Mouse (Mus musculus) megakaryocyte-erythroid progenitor cell, adult 5-6 weeks (primary cell): Measurements from ENCODE around the gene Gm49380. TPM values are rescaled to one million over a fixed set of nuclear protein-coding genes. Genes with fewer than 3 reads are reported as not detected.

Experiments used
- ATAC-seq: replicated peaks from 2 replicates; pipeline ENCODE4 v1.8.0; 2016; ENCODE audit warnings: mild to moderate bottlenecking, inconsistent platforms; ENCODE audit not compliant: severe bottlenecking, poor library complexity, low FRiP score, low TSS enrichment
- total RNA-seq, 2 experiments: library from RNA; stranded (forward) in 1 of 2; stranded (reverse) in 1 of 2; fragments of 200-1000, 215-1000 nt in 1 of 2; fragments of >200 nt in 1 of 2; fragmentation: Nextera tagmentation in 1 of 2; gene quantifications; 2 replicates each; pipeline ENCODE4 v1.2.3; 2014 to 2017

Gm49380 gene
- total RNA-seq, 2 experiments from 2014 or later = not detected

DNA sequence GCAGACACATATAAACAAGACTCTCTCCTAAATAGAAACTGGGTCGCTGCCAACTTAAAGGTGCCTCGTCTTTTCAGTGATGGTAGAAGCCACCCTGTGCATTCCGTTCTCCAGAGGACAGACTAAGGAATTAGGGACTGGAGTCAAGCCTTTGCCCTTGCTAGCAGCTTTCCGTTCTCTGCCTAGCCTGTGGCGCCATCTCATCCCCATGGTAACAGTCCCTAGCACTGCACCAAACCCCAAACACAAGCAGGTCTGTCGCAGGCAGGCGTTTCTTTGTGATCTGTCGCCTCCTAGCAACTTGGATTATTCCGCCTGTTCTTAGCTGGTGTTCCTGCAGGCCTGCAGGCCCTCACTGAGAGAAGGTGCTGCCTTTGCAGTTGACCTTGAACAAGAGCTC is 16.8 kb downstream of the Gm49380 start:
- ATAC-seq = no peak

DNA sequence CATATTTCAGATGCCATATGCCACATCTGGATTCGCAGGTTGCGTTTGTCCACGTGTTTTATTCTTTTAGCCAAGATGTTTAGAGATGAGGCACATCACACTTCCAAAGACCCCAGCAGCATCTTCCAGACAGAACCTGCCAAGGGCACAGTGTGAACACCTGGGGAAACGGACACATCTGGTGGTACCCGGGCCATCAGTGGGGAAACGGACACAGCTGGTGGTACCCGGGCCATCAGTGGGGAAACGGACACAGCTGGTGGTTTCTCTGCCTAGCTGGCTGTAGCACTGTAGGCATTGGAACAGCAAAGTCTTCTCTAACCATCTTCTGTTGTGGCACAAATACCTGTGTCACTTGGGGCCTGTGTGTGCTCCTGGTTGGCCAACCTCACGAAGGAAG is 17.5 kb downstream of the Gm49380 start:
- ATAC-seq = no peak

DNA sequence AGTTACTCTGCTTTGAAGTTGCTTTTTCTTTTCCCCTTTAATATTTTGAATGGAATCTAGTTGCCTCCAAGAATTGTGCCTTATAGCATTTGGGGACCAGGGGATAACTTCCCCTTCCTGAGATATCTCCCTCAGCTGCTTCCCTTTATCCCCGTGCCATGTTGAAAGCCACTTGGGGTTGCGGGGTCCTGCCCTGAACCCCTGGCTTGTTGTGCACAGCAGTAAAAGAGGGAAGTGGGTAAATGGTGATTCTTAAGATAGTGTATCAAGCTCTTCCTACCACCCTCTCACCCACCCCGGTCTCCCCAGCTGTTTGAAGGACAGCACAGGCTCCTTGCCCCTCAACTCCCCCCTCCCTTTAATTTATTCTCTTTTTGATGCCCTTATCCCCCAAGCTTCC is 18.6 kb downstream of the Gm49380 start:
- ATAC-seq = no peak

DNA sequence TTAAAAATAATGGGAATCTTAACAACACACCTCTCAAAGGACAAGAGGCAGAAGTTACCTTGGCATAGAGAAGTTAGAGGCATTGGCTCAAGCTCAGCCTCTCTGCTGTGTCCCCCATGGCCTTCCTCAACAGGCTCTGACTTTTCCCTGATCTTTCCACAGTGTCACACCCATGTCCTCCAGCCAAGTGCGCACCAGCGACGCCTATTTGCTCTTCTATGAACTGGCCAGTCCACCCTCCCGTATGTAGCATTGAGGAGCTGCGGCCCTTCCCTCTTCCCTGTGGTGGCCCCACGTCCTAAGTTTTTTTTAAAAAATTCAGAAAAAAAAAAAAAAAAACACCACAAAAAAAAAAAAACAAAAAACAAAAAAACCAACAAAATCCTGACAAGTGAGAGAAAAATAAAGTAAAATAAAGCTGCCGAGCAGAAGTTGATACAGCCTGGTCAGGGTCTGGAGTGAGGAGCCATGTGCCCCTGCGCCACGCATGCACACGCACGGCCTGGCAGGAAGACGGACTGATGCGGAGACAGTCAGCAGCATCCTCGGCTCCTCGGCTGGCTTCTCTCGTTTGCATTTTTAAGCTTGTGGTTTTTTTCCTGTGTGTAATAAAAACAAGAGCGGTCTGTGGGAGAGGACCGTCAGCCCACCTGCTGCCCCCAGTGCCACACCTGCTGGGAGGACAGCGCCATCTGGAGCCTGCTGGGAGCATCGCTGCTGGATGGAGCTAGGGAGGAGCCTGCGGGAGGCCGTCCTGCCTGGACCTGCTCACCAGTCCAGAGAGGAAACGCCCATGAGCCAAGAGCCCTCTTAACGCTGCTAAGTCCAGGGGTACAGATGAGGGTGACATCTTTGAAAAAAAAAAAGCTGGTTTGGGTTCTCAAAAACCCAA is 19.4 kb downstream of the Gm49380 start:
- peak; percentile 72 for ATAC-seq

DNA sequence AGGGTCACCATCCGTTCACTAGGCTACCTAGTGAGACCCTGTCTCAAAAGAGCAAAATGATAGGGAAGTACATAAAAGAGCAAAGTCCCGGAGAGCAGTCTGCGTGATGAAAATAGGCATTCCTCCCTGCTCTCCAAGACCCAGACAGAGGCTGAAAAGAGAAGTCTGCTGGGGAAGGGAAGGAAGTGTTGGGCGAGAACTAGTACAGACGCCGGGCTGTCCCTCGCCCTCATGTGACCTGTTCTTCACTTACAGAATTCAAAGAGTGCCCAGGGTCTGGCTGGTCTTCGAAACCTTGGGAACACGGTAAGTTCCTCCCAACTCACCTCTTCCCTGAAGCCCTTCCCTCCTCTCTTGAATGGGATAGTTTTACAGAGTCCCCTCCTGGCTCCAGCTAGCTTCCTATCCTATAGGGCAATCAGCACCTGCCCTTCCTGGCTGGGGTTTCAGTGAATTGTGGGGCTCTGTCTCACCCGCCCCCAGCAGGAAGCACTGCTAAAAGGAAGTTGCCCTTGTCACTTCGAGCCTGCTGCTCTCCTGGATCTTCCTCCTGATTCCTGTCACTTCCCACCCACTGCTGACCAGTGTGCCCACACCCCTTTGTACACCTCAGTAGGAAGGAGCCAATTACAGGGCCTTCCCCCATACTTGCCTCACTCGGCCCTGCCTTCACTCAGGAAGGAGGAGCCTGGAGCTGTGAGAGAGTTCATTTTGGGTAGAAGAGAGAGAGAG is 24.3 kb downstream of the Gm49380 start:
- ATAC-seq = no peak

DNA sequence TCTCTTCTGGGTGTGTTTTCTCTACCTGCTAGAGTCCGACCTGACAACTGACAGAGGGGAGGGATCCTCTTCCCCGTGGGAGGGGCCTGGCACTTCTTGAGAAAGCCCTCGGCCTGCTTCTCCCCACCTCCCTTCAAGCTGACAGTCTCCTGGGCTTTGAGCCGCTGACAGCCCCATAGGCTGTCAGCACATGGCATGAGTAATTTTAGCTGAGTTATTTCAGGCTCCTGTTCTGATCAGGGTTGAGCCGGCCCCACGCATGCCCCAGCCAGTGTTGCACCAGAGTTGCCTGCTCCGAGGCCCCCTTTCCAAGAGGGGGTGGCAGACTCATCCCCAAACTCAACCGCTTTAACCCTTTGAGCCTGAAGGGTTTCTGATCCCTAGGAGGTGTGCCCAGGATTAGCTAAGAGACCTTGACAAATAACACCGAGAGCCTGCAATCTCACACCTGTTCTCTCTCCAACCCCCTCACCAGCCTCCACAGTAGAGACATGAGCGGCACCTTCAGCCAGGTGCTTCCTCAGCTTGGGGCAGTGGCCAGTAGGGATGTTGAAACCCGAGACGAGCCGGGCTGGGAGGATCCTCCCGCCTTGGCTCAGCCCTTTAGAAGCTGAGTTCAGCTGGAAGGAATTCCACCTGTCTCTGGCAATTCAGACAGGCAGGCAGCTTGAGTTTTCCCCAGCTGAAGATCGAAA is 25.4 kb downstream of the Gm49380 start:
- no peak for ATAC-seq

DNA sequence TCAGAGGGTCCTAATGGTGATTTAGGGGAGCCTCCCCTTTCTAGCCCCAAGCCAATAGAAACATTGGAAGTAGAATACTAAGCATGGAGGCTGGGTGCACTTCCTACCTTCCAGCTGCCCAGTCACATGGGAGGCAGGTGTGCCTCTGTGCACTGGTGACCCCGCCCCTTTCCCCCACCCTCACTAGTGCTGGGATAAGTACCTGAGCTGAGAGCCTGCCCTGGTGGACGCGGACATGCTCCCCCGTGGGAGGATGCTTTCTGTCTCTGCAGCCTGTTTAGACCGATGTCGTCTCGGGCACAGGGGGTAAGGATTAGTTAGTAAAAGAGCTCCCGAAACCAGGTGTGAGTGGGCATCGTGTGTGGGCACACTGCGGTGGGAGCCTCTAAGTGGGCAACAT is 26.3 kb downstream of the Gm49380 start:
- ATAC-seq = no peak

DNA sequence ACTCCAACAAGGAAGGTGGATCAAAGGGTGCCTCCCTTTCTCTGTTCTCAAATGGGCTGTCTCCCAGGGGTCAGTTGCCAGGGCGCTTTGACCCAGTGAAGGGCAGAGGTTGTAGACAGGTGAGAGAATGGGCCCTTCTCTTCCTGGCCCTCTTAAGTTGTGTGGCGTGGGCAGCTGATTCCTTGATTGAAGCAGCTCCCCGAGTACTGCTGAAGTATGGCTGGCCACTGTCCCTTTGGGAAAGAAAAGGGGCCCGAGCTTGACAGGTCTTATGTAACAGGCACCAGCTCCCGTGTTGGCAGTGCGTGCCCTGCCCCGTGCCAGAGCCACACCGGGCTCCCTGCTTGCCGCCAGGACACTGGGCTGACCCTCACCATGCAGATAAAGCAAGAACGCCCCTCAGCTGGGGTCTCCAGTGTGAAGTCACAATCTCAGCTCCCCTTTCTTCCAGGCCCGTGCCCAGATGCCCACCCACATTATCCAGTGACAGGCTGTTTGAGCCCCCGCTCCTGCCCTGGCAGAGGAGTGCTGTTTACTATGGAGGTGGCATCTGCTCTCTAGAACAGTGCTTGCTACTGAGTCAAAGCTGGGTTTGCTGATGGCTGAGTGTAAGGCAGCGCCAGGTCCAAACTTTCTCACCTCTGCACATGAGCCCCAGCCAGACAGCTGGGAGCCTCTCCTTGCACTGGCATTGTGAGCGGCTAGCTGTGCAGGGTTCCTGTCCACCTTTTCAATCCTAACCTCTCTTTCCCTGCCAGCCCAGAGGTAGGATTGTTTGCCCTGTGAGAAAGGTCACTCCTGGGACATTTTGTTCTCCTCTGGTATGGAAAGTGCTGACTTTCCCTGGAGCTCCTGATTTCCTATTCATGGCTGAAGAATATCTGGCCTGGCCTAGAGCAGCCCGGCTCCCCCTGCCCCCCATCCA is 27.3 kb downstream of the Gm49380 start:
- ATAC-seq = no peak

DNA sequence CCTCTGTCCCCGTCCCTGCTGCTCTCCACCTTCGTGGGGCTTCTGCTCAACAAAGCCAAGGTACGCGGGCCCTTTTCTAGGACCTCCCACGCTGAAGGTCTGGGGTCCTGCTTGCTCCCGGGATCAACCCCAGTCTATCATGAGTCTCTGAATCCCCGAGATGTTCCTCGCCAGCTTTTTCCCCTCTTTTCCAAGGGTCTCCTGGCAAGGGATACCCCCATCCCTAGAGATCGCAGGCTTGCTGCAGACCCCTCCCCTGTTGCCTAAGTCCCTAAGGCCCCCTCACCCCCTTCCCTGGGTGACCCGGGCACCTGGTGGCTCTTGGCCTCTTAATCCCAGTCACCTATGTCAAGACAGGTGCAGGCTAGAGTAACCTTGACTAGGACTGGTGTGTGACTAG is 28.0 kb downstream of the Gm49380 start:
- ATAC-seq = no peak

DNA sequence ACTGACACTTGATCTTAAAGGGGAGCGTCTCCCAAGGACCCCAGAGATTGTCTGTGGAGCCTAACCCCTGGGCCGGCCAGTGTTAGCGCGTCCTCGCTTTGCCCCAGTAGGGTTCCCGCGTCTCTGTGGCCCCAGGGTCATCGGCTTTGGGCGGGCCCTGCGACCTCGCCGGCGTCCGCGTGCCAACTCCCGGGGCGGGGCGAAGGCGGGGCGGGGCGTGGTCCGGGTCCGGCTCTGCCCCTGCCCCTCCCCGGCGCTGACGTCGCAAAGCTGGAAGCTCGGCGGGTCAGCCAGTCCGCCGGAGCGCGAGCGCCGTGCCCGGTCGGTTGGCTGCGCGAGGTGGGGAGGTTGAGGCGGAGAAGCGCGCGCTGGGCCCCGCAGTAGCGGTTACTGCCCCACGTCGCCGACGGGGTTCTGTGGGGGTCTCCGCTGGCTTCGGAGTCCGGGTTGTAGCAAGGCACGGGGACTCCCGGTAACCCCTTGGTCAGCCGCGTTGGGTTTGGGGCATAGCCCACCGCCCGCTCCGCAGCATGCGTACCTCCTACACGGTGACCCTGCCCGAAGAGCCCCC is 28.6 kb downstream of the Gm49380 start:
- peak; percentile 48 for ATAC-seq

DNA sequence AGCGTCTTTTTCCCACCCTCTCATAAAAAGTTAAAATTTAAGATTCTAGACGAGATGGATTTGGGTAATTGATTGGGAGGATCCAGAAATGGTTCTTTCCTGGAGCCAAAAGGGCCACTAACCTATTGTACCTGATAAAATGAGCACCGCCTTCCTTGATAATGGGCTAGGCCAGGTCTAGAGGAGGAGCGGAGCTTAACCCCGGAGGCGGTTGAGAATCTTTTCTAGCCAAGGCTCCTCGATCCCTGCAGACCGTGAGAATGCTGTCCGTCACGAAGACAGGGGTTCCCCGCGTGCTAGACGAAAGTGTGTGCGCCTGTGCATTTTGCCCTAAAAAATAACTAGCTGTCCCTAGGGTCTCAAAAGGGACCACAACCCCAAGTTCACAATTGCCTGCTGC is 29.1 kb downstream of the Gm49380 start:
- peak; percentile 13; the same call in 1 of the 2 replicates for ATAC-seq

DNA sequence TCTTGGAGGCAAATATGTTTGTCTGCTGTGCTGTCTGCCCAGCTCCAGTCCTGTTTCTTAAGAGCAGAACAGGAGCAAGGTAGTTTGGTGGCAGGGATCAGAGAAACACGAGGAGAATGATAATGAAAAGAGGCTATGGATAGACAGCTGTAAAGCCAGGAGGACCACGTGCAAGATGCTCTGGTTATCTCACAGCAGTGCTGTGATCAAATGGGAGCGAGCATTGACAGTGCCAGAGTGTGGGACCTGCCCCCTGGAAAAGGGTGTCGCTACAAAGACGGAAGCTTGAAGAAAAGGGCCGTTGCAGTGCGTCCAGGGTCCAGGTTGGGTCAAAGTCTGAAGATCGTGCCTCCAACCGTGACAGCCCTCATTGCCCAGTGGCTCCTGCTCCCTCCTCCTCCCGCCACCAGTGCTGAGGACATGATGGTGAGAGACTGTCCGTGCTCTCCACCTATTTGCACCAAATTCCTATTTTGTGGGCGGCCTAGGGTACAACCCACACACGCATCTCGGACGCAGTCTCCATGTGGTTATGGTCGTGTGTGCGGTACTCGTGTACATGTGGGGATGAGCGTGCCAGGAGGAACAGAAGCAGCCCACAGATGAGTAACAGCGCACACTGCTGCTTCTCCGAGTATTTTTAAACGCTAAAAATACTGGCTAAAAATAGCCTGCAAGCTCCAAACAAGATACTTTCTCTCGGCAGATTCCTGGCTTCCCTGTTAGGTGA is 29.7 kb downstream of the Gm49380 start:
- no peak for ATAC-seq

DNA sequence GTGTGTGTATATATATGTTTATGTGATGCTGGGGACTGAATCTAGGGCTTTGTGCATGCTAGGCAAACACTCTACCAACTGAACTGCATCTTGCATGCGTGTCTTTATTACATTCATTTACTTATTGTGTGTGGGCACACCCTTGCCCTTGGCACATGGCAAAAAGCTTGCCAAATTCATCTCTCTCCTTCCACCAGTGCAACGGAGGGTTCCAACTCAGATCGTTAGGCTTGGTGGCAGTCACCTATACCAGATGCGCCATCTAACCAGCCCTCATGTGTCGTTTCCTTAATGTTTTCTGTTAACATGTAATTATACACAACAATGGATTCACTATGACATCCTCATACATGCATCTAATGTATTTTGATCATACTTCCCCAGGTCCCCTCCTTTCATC is 31.0 kb downstream of the Gm49380 start:
- ATAC-seq = no peak

DNA sequence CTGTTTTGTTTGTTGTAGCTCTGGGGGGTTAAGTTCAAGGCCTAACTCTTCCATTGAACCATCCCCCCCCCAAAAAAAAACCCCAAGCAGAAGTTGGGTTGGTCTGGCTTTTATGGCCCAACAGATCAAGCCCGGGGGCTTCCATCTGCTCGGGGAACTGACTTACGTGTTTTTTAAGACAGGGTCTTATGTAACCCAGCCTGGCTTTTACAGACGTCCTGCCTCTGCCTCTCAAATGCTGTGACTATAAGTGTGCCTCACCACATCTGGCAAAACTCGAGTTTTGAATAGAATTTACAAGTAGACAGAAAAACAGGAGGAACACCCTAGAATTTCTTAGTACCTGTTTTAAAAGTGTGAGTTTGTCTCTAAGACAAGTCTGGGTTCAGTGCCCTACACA is 31.7 kb downstream of the Gm49380 start:
- no peak for ATAC-seq

DNA sequence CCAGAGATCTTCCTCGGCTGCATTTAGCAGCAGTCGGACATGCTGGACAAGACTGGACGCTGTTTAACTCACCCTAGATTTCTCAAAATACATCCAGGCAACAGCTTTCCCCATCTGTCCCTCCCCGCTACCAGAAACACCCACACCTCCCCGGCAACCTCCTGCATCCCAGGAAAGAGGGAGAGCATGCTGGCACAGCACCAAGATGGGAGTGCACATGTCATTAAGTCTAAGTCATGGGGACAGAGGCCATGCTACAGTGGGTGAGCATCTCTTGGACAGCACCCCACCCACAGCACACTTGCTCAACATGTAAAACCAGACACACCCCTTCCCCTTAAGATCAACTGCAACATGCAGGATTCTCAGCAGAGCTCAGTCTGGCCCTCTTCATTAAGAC is 32.3 kb downstream of the Gm49380 start:
- no peak for ATAC-seq

DNA sequence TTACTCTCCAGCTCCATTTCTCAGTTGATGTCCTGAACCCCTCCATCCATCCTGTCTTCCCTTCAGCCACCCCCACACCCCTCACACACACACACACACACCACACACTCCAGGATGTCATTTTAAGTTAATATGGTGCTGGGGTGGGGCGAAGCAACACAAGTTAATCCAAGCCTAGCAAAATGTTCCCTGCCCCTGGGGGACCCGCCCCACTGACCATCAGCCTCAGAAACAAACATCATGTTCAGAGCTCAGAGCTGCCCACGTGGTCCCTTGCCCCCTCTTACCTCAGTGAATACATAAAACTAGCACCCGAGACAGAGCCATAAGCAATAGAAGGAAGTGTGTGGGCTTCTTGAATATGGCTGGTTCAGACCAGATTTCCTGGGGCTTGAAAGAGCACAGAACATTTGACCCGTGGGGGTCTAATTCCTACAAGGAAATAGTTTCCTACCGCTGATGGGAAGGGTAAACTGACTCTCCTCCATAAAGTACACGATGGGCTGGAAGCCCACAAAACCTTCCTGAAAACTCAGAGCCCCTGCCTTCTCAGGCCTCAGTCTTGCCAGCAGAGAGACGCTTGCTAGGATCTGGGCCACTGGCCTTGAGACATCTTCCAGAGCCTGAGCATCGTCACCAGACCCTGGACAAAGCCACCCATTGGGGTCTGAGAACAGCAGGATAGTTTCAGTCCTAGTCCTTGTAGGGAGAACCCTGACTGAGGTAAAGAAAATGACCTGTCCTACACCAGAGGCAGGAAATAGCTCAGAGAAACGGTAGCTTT is 33.1 kb downstream of the Gm49380 start:
- ATAC-seq = no peak

DNA sequence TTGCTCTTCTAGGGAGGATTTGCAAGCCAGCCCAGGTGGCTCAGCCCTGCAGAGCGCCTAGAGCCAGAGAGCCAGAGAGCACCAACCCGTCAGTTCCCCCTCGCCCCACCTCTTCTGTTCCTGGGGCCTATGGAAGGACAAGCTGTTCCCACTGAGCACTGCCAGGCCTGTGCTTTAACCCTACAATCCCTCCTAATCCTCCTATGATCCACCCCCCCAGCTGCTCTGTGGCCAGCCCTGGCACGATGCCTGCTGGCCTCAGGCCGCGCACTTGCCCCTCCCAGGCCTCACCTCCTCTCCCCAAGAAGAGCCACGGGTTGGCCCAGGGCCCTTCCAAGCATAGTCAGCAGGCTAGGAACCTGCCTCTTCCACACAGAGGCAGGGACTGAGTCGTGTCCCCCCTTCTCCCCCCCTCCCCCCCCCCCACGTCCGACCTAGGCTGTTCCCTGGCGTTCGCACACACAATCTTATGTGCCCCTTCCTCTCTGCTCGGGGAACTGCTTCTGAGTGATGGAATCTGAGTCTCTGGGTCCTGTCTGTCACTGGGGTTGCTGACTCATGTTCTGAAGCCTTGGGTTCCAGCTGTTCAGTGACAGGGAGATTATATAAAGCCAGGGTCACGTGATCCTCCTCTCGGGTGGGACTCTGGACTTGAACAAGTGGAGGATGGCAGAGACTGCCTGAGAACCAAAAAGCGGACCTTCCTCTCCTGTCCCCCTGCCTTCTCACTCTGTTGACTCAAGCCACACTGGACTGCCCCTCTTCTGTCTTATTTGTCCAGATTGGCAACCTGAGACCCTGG is 34.1 kb downstream of the Gm49380 start:
- 0 out of 2 replicates have a peak, but pooled peaks have one; percentile 26 for ATAC-seq
